Mouse (Mus musculus) E14TG2a.4 (cell line): Measurements from ENCODE around the gene Hs3st1.

Experiments
- CTCF ChIP-seq: conservative IDR thresholded peaks from 2 replicates; pipeline ENCODE4 v1.5.1; 2014; ENCODE audit warnings: low read length
- NANOG ChIP-seq: IDR thresholded peaks from 2 replicates; pipeline ENCODE4 v1.6.1; 2014; ENCODE audit warnings: borderline replicate concordance, low read length, mixed read lengths

DNA sequence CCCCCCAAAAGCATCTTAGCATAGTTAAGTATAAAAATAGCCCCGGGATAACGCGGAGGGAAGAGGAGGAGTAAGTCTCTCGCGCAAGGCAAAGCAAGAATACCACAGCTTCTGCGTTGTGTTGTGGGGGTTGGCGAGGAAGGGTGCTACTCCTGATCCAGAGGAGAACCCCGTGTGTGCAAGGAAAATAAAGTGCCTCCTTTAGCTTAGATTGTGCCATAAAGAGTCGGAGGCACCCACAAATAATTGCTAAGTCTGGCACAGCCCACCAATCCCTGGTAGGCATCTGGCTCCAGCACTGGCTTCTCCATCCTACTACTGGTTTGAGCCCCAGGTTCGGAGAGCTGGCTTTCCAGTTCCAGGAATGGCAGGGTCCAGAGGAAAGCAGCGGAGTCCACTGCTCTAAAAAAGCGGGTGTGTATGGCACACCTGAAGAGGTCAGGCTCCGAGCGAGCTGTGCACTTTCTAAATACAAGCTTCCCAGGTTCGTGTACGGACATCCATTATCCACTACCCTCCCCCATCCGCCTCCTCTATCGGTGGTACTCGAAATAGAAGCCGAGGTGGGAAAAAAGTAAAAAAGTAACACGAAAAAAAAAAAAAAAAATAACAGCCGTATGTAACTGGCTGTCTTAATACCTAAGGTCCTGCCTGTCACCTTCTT lies 111.9 kb downstream of the Hs3st1 start:
- no peak for TF ChIP-seq CTCF
- TF ChIP-seq NANOG: no peak
